Mouse (Mus musculus): ENCODE measurements around the gene Far1.

DNA sequence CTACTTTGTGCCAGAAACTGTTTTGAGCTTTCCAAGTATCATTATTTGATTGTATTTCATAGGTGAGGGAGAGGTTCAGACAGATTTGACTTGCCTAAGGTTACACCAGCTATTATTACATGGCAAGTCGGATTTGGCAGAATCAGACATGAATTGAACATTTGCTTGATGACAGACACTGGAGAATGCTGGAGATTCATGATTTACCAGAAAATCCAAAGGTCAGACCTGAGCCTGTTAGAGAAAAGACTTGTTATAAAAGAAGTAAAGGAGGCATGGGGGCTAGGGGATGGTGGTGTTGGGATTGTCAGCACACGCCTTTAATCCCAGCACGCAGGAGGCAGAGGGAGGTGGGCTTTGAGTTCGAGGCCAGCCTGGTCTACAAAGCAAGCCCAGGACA lies 2.2 kb downstream of the Far1 start:
- TF ChIP-seq CTCF (IDR thresholded peaks at IDR 0.05; ENCODE audit: low read depth) (no peak), EP300 (IDR thresholded peaks at IDR 0.05; ENCODE audit: low read depth) (no peak)
